Mouse (Mus musculus) CD4-positive, CD25-positive, alpha-beta regulatory T cell, adult 2 months (primary cell): Measurements from ENCODE around the gene Galnt13.
"Not testable (repeated sequence)": the region's sequence is repeated elsewhere in the genome, so short reads cannot be mapped to it uniquely, and the experiment has no call there.

ENCODE experiments used
- DNase-seq: peaks from one replicate; pipeline ENCODE4 v3.0.0-alpha.2; 2012; ENCODE audit warnings: low read depth, low spot score

The Galnt13 gene

DNA sequence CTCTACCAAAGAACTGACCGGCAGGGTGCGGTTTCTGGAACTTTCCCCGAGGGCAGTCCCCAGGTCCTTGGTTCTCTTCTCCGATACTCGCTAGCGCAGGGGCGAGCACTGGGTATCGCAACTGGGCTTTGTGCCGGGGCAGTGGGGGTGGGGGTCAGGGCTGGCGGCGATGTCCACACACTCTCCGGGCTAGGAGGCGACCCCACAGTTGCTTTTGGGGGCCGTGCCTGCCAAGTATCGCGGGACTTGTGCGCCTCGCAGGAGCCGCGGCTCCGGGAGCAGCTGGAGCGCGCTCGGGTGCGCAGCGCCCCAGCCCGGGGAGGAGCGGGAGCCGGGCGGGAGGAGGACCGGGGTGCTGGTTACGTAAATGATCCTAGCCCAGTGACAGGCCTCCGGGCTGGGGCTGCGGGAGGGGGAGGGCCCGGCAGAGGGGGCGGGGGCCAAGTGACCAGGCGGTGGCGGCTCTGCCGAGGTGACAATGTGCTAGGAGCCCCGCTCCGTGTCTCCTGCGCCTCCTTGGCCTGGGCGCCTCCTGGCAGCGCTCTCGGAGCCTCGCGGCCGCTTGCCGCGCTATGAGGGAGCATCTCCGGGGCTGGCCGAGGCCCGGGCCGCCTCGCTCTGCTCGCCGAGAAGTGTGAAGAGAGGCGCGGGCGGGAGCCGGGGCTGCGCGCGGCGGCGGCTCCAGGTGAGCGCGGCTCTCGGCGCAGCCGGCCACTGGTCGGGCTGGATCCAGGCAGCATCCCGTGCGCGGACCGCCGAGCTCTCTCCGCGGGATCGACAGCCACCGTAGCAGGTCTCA is at the start of gene Galnt13:
Galnt13 (plus strand) TSS at position 381 of the 799 bp plus-strand sequence.
- no peak for DNase-seq

DNA sequence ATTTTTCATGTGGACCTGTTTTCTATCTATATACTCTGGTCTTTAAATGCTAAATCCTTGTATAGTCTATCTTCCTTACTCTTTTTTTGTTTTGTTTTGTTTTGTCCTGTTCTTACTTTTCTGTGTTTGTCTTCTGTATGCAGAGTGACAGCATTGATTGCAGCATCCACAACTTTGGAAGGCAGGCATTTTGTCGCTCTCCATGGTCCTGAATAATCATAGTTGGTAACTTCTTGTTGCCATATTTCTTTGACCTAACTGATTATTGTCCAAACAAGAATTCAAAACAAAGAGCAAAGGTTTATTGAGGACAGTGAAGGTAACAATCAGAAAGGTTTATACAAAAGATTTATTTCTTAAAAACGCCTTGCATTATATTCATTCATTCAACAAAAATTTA is 5.1 kb upstream of the Galnt13 start:
- DNase-seq: no peak

DNA sequence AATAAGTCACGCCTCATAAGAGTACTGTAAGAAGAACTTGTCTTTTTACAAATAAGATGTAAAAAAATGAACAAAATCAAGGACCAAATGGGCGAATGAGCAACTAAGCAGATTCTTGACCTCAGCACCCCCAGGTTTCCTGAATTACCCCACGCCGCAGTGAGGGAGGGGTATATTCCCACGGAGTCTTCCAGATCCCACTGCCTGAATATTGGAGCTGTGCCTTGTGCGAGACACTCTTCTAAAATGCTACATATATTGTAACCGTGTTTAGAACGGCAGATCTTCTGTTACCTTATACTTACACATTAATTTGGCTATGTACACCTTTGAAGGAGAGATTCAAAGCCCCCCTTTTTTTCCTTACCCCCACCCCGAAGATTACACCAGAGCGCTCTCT is 737 bp upstream of the Galnt13 start:
- no peak for DNase-seq

DNA sequence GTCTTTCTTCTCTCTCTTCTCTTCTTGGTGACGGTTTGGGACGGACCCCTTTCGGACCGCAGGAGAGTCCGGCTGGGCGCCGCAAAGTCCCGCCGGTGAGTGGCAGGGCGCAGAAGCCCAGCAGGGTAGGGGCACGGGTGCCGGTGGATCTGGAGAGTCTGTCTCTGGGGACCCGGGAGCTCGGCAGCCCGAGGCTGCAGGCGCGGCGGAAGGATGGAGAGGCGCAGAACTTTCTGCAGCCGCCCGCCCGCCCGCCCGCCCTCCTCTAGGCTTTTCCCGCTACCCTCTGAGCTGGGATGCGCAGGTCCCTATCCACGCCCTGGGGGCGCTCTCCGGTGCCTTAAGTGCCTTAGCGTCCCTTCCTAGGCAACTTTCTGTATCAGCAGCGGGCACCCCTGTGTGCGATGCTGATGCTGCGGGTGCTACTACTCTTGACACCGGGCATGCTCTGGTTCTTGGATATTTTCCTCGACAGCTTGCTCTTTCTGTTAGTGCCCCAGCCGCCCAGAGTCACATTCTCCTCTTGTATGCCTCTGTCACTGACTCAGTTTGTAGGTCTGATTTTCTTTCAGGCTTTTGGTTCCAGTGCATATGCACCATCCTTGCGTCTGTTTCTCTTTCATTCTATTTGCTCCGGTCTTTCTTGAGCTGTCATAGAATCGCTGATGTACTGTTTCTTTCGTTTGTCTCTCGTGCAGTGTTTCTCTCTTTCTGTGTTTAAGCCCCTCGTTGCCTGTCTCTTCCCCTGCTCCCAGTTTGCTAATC is 801 bp downstream of the Galnt13 start:
- no peak for DNase-seq

DNA sequence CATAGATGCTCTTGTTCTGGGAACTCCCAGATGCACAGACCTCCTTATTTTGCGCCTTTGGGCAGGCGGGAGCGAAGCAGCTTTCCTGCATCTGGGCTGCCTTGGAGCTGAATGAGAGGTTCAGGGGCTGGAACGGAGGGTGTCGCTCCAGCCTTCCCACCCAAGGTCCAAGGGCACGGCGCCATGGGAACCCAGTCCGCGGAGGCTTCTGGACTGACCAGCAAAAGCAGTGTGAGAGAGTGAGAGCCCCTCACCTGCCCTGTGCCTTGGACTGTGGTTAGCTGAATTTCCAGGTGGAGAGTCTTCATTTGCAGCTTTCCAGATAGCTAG is 1.3 kb downstream of the Galnt13 start:
- no peak for DNase-seq

DNA sequence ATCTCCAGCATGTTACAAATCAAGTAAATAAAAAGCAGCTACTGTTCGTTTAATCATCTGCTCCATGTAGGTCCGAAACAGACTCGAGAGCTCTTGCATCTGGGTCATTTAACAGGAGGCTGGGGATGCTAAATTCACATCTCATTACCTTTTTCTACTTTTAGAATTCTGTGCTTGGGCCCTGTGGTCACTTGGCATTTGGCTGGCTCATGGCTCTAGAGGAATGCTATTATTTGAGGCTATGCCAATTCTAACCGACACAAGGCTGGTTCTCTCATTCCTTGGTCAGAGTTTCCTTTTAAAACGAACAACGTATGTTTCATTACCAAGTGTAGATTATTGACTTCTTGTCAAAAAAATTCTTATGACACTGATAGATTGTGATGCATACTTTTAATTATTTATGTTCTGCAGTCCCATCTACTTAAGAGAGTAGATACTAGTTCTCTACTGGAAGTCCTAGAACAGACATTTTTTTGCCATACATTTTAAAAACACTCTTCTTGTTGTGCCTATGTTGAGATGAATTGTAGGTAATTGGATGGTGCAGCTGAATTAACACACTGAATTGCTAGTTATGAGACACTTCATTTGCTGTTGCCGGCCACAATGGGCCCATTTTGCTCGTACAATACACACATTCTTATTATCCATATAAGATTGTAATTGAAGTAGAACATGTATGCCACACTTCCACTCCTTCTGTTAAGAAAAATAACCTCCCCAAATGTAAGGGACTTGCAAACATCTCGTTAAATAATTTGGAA is 6.8 kb downstream of the Galnt13 start:
- no peak for DNase-seq

DNA sequence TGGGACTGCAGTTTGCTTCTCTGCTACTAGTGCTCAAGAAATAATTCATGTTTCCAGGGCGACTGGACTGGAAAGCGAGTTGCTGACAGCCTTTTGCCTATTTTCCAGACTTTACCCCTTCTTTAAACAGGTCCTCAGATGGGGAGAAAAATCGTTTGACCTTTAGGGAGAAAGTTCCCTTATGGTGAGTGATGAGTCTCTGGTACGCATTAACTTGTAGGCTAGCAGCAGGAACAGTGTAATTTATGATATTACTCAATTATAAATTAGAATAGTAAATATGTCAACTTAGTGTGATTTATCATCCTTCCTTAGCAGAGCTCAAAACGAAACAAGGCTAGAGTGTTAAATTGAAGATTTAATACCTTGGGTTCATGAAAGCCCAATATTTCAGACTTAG is 47.3 kb downstream of the Galnt13 start:
- no peak for DNase-seq

DNA sequence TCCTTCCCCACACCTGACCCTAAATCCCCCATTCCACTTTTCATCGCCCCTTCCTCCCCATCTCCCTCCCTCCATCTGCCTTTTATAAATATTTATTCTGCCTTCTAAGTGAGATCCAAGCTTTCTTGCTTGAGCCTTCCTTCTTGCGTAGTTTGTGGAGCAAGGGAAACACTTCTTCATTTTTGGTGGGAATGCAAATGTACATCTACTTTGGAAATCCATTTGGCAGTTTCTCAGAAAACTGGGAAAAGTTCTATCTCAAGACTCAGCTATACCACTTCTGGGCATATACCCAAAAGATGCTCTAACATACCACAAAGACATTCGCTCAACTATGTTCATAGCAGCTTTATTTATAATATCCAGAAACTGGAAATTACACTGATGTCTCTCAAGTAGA is 86.9 kb downstream of the Galnt13 start:
- DNase-seq: no peak

DNA sequence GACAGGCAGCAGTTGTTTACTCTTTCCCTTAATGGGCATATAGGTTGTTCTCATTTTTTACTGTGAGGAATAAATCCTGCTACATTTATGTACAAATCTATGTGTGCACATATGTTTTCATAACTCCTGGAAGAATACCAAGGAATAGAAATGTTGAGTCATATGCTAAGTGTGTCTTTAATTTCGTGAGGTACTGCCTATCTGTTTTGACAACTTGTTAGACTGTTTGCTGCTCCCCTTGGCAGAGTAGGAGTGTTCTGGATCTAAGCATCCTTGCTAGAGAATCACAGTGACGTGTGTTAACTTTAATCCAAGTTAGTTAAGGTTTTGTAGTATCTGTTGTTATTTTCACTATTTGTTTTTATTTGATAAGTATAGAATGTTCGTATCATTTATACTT is 91.0 kb downstream of the Galnt13 start:
- DNase-seq: no peak

DNA sequence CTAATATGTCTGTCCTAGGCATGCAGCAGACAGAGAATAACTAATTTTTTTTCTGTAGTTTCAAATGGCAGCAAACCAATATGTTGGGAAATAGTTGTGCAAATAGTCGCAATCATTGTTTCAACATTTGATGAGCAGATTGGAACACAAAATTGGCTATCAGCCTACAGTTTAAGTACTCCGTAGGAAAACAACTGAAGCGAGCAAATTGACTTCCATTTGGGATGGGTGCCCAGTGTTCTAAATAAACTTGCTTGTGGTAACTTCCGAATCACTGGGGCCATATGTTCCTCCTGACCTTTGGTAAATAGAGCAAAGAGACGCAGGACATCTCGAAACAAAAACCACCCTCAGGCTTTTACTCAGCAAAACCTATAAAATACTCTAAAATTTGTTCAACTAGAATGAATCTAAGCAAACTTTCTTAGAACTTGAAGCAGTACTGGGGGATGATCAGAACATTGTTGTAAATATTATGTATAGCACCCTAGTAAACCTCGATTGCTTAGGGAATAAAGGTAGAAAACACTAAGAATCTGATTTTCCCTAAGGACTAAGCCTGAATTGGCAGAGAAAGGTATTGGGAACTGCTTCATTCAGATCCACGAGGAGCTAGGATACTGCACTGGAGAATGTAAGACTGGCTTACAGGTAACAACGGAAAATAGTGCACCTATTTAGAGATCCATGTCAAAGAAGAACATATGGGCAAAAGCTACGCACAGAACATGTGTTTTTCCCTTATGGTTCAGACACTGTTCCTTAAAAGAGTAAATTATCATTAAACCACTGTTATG is 122.4 kb downstream of the Galnt13 start:
- DNase-seq: no peak

DNA sequence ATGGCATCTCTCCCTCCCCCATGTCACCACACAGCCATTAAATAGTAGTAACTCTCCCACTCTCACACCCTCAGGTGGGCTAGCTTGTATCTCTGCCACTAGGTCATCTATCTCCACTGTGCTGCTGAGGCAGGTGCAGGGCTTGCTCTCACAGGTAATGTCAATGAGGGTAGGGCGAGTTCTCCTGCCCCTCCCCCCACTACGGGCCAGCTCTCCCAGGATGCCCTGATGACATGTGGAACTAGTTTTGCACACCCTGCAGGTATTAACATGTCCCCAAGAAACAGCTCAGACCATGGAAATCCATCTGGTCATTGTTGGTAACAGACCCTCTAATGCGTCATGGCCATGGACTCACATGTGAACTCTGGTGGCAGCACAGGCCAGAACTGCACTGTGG is 129.0 kb downstream of the Galnt13 start:
- no peak for DNase-seq

DNA sequence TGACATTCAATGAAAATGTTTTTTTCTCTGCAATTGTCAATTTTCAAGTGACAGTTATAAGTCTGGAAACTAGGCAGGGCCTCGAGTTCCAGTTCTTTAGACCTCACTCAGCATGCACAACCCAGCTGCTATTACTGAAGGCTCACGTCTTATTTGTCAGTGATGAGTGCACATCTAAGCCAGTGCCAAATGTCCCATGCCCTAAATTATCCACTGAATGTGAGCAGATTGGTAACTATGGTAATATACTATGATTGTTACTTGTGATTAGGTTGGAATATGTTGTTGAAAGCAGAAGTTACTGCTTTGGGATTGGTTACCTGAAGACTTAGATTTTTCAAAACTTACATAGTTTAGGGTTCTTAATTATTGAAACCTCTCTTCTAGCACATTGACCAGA is 131.1 kb downstream of the Galnt13 start:
- no peak for DNase-seq

DNA sequence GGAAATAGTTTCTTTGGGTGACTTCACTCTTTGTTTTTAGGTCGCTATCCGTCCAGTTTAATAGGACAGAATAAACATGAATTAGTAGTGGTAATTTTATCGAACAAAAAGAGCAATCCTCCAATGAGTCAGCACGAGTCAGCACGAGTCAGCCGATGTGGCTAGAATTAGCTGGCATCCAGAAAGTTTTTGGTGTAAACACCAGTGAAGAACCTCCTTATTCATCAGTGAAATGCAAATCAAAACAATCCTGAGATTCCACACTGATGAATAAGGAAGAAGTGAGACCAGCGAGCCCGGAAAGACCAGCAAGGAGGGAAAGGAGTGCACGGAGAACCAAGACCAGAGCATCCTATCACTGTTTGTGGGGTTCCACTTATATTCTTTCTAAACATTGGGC is 131.5 kb downstream of the Galnt13 start:
- no peak for DNase-seq

DNA sequence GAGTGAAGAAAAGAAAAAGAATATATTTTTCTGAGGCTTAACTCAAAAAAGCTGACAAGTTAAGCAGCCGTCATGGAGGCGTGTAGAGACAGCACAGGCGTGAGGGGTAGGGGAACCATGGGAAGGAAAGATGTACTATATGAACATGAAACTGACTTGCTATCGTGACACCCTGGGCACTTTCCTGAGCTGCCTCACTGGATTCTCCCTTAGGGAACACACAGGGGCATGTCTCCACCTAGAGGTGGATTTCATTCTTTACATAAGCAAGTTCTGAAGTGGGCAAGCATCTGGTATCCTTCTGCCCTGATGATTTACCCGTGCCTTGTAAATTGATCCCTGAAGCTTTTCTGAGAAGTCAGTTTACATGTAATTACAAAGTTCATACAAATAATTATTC is 277.7 kb downstream of the Galnt13 start:
- not testable (repeated sequence) for DNase-seq

DNA sequence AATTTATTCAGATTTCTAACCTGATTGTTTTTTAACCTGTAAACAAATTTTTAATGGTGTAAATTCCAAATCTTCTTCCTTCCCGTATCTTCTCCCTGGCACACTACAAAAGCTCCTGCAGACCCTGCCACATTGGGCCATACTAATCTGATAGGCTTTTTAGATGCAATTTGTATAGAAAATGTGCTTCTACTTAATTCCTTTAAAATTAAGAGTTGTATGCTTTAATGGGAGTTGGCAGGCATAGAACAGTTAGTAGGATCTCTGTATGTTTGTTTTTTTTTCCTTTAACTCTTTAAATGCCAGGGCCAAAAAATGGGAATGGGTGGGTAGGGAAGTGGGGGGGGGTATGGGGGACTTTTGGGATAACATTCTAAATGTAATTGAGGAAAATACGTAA is 315.1 kb downstream of the Galnt13 start:
- no peak for DNase-seq

DNA sequence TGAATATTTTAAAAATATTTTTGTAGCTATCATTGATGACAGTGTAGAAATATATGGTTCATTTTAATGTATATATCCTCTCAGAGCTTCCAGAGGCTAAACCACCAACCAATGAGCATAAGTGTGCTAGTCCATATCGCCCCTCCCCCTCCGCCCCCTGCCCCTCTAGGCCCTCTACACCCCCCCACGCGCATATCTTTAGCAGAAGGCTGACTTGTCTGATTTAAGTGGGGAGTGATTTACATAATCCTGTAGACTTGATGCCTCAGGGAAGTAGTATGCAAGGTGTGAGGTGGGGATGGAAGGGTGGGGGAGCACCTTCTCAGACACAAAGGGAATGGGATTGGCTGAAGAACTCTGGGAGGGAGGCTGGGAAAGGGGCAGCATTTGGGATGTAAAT is 323.7 kb downstream of the Galnt13 start:
- no peak for DNase-seq

DNA sequence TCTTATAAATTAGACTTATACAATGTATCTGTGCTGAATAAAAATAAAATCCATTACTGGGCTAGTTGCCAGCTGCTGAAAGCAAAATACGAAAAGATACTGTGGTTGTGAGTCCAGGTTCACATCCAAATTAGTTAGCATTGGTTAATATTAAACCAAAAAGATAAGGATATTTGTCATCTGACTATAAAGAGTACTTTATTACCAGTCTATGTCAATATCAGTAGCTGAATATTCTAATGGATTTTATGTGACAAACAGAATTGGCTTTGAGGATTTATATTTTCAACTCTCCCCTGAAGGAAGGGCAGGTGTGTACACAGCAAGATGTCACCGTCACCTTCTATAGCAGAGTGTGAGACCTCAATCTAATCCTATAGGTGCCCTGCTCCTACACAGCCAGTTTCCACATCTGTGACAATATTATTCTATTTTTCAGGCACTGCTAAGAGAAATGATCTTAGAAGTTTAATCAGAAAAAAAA is 342.7 kb downstream of the Galnt13 start:
- DNase-seq: no peak

DNA sequence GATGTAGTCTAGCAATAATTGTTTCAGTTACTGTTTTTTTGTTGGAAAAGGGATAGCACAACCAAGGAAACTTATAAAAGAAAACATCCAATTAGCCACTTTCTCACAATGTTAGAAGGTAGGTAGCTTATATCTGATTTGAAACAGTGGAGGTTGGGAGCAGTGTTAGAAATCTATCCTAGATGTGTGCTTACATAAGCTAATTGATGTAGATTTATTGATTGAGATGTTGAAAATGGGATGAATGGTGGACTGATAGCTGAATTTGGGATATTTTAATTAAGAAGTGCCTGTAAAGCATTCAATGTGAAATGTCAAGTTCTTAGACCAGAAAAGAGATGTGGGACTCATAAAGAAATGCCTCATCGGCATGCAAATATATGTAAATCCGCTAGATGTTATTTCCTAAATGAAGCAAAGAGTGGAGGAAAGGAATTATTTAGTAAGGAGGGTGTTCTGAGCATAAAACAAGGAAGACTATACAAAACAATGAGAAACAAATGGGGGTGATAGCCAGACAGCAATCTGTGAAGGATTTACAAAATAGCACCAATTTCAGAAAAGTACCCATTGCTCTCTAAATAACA is 377.6 kb downstream of the Galnt13 start:
- no peak for DNase-seq

DNA sequence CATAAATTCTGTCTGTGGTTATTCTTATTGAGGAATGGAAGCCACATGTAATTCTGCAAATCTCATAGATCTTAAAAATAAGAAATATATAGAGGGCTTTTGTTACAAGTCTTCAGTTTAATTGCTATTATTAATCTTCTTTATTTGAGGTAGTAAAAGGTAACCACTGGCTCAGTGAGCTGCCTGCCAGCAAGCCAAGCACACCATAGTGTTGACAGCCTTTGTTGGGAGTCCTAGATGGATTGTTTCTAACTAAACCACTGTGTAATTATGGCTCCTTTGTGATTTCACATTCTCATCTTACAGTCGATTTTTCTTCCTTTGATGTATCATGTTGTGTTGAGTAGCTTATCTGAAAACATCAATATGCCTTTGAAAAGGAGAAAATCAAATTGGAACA is 405.1 kb downstream of the Galnt13 start:
- no peak for DNase-seq

DNA sequence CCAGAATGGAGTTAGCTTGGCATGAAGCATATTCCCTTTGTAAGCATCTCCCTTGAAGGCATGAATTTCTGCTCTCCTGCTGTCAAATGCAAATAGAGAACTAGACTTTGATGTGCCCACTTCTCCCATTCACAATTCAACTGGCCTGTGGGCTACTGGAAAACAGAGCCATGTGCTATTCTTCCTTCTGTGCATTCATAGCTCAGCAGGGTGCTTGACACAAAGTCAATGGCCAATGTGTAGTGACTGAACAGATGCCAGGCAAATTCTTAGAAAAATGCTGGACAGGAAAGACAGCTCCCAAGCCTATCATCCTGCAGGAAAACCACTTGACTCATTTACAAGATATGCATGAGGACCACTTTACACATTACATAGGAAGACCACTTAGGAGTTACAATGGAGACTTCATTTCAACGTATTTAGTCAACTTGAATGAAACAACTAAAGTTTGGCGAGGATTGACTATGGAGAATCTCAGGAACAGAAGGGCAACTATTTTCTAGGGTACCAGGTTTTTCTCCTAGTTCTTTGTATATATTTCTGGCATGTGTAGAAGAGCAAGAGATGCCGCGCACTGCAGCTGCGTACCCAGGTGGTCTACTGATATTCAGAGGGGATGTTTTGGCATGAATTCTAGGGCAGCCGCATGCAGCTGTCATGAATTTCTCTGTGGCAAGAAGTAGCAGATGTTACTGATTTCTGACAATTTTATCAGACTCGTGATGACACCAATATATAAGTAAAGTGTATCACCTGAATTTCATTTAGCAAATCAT is 470.4 kb downstream of the Galnt13 start:
- DNase-seq: no peak
